Mouse (Mus musculus) embryonic fibroblast, embryonic 13.5 days (primary cell): ENCODE measurements at regions not wholly inside any gene's neighbourhood (a gene's known extent, or its start where the extent isn't known, plus 50 kb on each side); places are given as distances from the start of the nearest gene placed in this dataset.

ENCODE experiments used
- CTCF ChIP-seq: IDR thresholded peaks from 2 replicates; pipeline ENCODE4 v1.5.1; 2011; ENCODE audit warnings: mild to moderate bottlenecking, control low read depth, low read length, moderate library complexity, borderline replicate concordance; ENCODE audit not compliant: insufficient read depth
- POLR2A ChIP-seq: IDR thresholded peaks from 2 replicates; pipeline ENCODE4 v1.6.1; 2011; ENCODE audit warnings: low read depth, mild to moderate bottlenecking, control low read depth, low read length, moderate library complexity

GRCm38 (mm10) chr11:17442133-17442532 is 184.8 kb downstream of the C1d start:
- TF ChIP-seq POLR2A (no peak), CTCF (no peak)
